Mouse (Mus musculus) right cerebral cortex, postnatal 10 days (tissue): Measurements from ENCODE around the gene Zscan4f.
"Not testable (repeated sequence)": the region's sequence is repeated elsewhere in the genome, so short reads cannot be mapped to it uniquely, and the experiment has no call there.

Source experiments
- DNase-seq, 2 experiments: peaks; one replicate each; pipeline ENCODE4 v3.0.0; 2021; ENCODE audit warnings: low spot score in 2 of 2

The Zscan4f gene

GRCm38 (mm10) chr7:11397615-11398014 is at the start of gene Zscan4f:
Gene Zscan4f, plus strand, starts transcription at chr7:11397915.
- not testable (repeated sequence) for DNase-seq

GRCm38 (mm10) chr7:11384641-11385040 is 13.1 kb upstream of the Zscan4f start:
- DNase-seq, result not testable (repeated sequence)
